Mouse (Mus musculus) midbrain, embryonic 14.5 days (tissue): ENCODE results near the gene Vmn2r39. TPM values are rescaled to one million over a fixed set of nuclear protein-coding genes. Genes with fewer than 3 reads are reported as not detected.
"Not testable (repeated sequence)": the region's sequence is repeated elsewhere in the genome, so short reads cannot be mapped to it uniquely, and the experiment has no call there.

Source experiments
- ATAC-seq: fragments of 200-750 bp; cut with Nextera tagmentation; 2 replicates; pipeline ENCODE4 v1.8.0; 2017; ENCODE audit warnings: moderate number of reproducible peaks, moderate library complexity; ENCODE audit not compliant: low FRiP score, low TSS enrichment
- DNase-seq: peaks from one replicate; pipeline ENCODE4 v3.0.0-alpha.2; 2015
- H3K27ac ChIP-seq: fragments of 300-500 bp; sonication (generic); replicated peaks from 2 replicates; pipeline ENCODE4 v1.5.1; 2014; ENCODE audit warnings: mild to moderate bottlenecking, low read depth, low read length, moderate library complexity
- H3K27me3 ChIP-seq: fragments of 300-500 bp; sonication (generic); 2 replicates; pipeline ENCODE4 v1.6.1; 2014; ENCODE audit warnings: low read length, control low read depth, mixed read lengths; ENCODE audit not compliant: control insufficient read depth, insufficient read depth
- H3K36me3 ChIP-seq: fragments of 300-500 bp; sonication (generic); 2 replicates; pipeline ENCODE4 v1.6.1; 2014; ENCODE audit warnings: low read length, control low read depth; ENCODE audit not compliant: control insufficient read depth, insufficient read depth
- H3K4me1 ChIP-seq: fragments of 300-500 bp; sonication (generic); 2 replicates; pipeline ENCODE4 v1.6.1; 2014; ENCODE audit warnings: mild to moderate bottlenecking, antibody characterized with exemption, low read length, control low read depth; ENCODE audit not compliant: control insufficient read depth, insufficient read depth
- H3K4me2 ChIP-seq: fragments of 300-500 bp; sonication (generic); 2 replicates; pipeline ENCODE4 v1.6.1; 2014; ENCODE audit warnings: mild to moderate bottlenecking, low read length, moderate library complexity
- H3K4me3 ChIP-seq: fragments of 300-500 bp; sonication (generic); replicated peaks from 2 replicates; pipeline ENCODE4 v1.5.1; 2014; ENCODE audit warnings: low read depth, low read length
- H3K9ac ChIP-seq: fragments of 300-500 bp; sonication (generic); replicated peaks from 2 replicates; pipeline ENCODE4 v1.6.1; 2014; ENCODE audit warnings: mild to moderate bottlenecking, low read length, moderate library complexity
- H3K9me3 ChIP-seq: fragments of 300-500 bp; sonication (generic); 2 replicates; pipeline ENCODE4 v1.6.1; 2016; ENCODE audit warnings: low read length, control low read depth, mixed read lengths; ENCODE audit not compliant: control insufficient read depth
- WGBS: fragments of 180-500 bp; shearing (Covaris S2); extraction: QIAGEN DNeasy Blood & Tissue Kit; methylation state at CpG from one replicate; pipeline ENCODE4 v1.1.7; 2014; 5-methylcytosine and 5-hydroxymethylcytosine counted together
- polyA plus RNA-seq: library from polyadenylated mRNA; unstranded; fragments of >200 nt; fragmentation: Nextera tagmentation; extraction: Ambion mirVana; gene quantifications from 2 replicates; pipeline ENCODE4 v1.2.1, GENCODE M21; 2014

Vmn2r39 gene
- not detected in 2 replicates for polyA plus RNA-seq

- H3K4me2 ChIP-seq, DNase-seq, H3K27me3 ChIP-seq, H3K36me3 ChIP-seq, H3K9me3 ChIP-seq, H3K9ac ChIP-seq, ATAC-seq, H3K4me3 ChIP-seq, H3K4me1 ChIP-seq, H3K27ac ChIP-seq: not testable (repeated sequence)
Observed at GRCm38 (mm10) chr7:9030698-9031097, at the start of gene Vmn2r39. Vmn2r39 (minus strand) TSS chr7:9030798.

- not testable (repeated sequence) for H3K4me2 ChIP-seq, H3K4me3 ChIP-seq, H3K27ac ChIP-seq, ATAC-seq, H3K9me3 ChIP-seq, H3K36me3 ChIP-seq, DNase-seq, H3K9ac ChIP-seq, H3K27me3 ChIP-seq, H3K4me1 ChIP-seq
- 85% methylated on average over 4 of the region's 4 CpGs for WGBS
Observed at GRCm38 (mm10) chr7:9065353-9065752, 34.8 kb upstream of the Vmn2r39 start.

Other genes with a start within 250 kb of the Vmn2r39 start
- gene Vmn2r40, start 99.4 kb downstream of the Vmn2r39 start, polyA plus RNA-seq: not detected in 2 replicates
- not detected in 2 replicates for gene Vmn2r38, start 67.1 kb upstream of the Vmn2r39 start, polyA plus RNA-seq
- not detected in 2 replicates for gene Vmn2r37, start 192.9 kb upstream of the Vmn2r39 start, polyA plus RNA-seq